Mouse (Mus musculus): ENCODE measurements at regions not wholly inside any gene's neighbourhood (a gene's known extent, or its start where the extent isn't known, plus 50 kb on each side); places are given as distances from the start of the nearest gene placed in this dataset.

DNA sequence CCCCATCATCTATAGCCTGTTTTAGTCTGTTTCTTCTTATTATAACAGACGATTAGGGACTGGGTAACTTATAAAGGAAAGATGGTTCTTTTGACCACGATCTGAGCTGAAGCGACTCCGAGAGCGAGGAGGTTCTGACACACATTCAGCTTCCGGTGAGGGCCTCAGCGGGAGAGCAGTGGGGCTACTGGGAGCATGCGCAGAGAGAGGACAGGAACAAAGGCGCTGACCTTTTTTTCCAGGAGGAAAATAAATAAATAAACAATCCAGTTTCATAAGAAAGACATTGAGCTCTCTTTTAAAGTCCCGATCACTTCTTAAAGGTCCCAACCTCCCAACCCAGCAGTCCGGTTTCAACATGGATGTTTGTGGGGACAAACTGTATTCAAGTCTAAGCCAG, 230.6 kb downstream of the Dact1 start:
- Histone ChIP-seq H3K27me3 (ENCODE audit: control insufficient read depth, insufficient read depth, low read length) (no peaks in the 10 kb centered on the region), H3K36me3 (ENCODE audit: control insufficient read depth, insufficient read depth, low read length) (no peaks in the 10 kb centered on the region), H3K9ac (ENCODE audit: low read depth, low read length) (no peak overlapping the region), H3K4me1 (ENCODE audit: control insufficient read depth, insufficient read depth, low read length) (no peaks in the 10 kb centered on the region; the same call in 1 of the 2 replicates), H3K79me2 (replicated peaks; ENCODE audit: control insufficient read depth, insufficient read depth, low read length) (no peaks in the 10 kb centered on the region), H3K4me3 (no peak overlapping the region), H3K27ac (no peak overlapping the region)
- WGBS, result 91% methylated on average over 11 of the region's 11 CpGs
- intact Hi-C loops (cut with DNase I), result loop anchor here (10.0 kb wide), 1 partner anchor 345 kb away; no protein-coding TSS in a partner anchor
- no peak for DNase-seq
- no peak for TF ChIP-seq CTCF (IDR thresholded peaks at IDR 0.05)
- TF ChIP-seq EP300 (IDR thresholded peaks at IDR 0.05; ENCODE audit: insufficient read depth, low read depth, low read length), result no peak
- TF ChIP-seq POLR2A (IDR thresholded peaks at IDR 0.05; ENCODE audit: insufficient read depth, low read depth, low read length), result no peak

DNA sequence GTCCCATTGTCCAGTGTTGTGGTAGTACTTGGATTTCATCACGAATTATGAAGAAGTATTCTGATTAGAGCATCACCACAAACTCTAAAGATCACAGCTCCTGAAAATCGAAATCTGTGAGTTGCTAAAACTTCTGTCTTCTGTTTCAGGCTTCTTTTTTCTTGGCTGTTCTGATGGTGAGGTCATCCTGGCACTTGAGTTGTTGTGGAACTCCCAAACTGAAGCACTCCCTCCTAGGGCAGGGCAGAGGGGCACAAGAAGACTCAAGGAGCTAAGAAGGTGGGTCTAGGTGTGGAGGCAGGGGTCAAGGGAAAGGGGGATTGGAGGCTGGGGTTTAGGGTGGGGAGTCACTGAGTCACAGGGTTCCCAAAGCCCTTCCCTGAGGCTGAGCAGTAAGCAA, 232.3 kb downstream of the Dact1 start:
- intact Hi-C loops (cut with DNase I), result loop anchor here (10.0 kb wide), 1 partner anchor 347 kb away; no protein-coding TSS in a partner anchor
- no peak overlapping the region for H3K4me3 ChIP-seq

DNA sequence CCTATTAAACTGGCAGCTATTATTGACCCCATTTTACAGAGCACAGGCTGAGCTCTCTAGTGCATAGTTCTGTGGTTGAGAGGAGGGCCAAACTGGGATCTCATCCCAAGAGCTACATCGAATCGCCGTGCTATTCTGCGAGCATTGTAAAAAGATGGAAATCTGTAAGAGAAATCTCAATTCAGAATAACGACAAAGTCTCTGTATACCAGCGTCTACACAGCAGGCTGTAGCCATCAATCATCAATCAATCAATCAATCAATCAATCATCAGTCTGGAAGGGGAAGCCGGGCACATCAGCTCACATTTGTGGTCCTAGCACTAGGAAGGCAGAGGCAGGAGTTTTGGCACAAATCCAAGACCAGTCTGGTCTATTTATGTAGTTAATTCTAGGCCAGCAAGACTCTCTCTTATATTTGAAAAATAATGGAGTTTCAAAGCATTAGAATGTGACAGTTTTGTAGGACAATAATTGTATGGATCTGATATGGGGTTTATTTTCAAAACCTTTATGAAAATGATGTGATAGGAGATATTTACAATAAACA, 234.0 kb downstream of the Dact1 start:
- H3K79me2 ChIP-seq (replicated peaks; ENCODE audit: control insufficient read depth, insufficient read depth, low read length), result no peaks in the 10 kb centered on the region
- intact Hi-C loops (cut with DNase I), result loop anchor here (10.0 kb wide), 1 partner anchor 349 kb away; no protein-coding TSS in a partner anchor
- WGBS, result 65% methylated on average over 7 of the region's 7 CpGs
- DNase-seq, result no peak
- H3K9ac ChIP-seq (ENCODE audit: low read depth, low read length), result no peak overlapping the region
- H3K4me1 ChIP-seq (ENCODE audit: control insufficient read depth, insufficient read depth, low read length), result no peaks in the 10 kb centered on the region; the same call in 1 of the 2 replicates
- TF ChIP-seq POLR2A (IDR thresholded peaks at IDR 0.05; ENCODE audit: insufficient read depth, low read depth, low read length), result no peak
- no peak for TF ChIP-seq EP300 (IDR thresholded peaks at IDR 0.05; ENCODE audit: insufficient read depth, low read depth, low read length)
- no peak for TF ChIP-seq CTCF (IDR thresholded peaks at IDR 0.05)
- H3K4me3 ChIP-seq, result no peak overlapping the region
- H3K27me3 ChIP-seq (ENCODE audit: control insufficient read depth, insufficient read depth, low read length), result no peaks in the 10 kb centered on the region
- no peaks in the 10 kb centered on the region for H3K36me3 ChIP-seq (ENCODE audit: control insufficient read depth, insufficient read depth, low read length)
- no peak overlapping the region for H3K27ac ChIP-seq

More for the DNA sequence above, 232.3 kb downstream of the Dact1 start:
- Histone ChIP-seq H3K27me3 (ENCODE audit: control insufficient read depth, insufficient read depth, low read length) (no peaks in the 10 kb centered on the region), H3K27ac (no peak overlapping the region; the same call in 1 of the 2 replicates), H3K4me1 (ENCODE audit: control insufficient read depth, insufficient read depth, low read length) (no peaks in the 10 kb centered on the region; the same call in 1 of the 2 replicates), H3K36me3 (ENCODE audit: control insufficient read depth, insufficient read depth, low read length) (no peaks in the 10 kb centered on the region), H3K9ac (ENCODE audit: low read depth, low read length) (no peak overlapping the region), H3K79me2 (replicated peaks; ENCODE audit: control insufficient read depth, insufficient read depth, low read length) (no peaks in the 10 kb centered on the region)
- 52% methylated on average over 2 of the region's 2 CpGs for WGBS
- peak; percentile 28 to 36 for DNase-seq
- no peak for TF ChIP-seq EP300 (IDR thresholded peaks at IDR 0.05; ENCODE audit: insufficient read depth, low read depth, low read length)
- no peak for TF ChIP-seq POLR2A (IDR thresholded peaks at IDR 0.05; ENCODE audit: insufficient read depth, low read depth, low read length)
- no peak for TF ChIP-seq CTCF (IDR thresholded peaks at IDR 0.05)

DNA sequence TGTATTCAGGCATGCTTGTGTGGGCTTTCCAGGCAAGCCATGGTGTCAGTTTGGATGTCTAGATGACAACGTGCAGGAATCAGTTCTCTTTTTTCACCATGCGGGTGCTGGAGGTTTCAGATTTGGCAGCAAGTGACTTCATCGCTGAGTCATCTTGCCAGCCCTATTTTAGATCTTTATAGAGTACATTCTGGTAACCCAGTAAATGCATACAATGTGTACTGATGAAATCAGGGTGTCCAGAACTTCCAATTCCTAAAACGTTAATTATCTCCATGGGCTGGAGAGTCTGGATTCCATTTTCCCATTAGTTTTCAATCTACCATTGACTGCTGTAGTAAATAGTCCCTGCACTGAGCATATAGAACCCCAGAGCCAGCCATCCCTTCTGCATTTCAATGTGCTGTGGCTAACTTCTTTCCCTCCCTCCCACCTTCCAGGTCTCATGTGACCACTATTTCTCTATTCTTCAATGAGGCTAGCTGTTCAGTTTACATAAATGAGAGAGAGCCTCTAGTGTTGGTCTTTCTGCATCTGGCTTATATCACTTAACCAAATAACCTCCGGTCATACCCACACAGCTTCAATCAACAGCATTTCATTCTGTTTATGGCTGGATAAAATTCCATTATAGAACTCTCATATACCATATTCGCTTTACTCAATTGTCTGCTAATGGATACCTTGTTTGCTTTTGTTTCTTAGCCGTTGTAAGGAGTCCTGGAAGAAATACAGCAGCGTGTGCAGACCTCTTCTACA, 234.9 kb downstream of the Dact1 start:
- Histone ChIP-seq H3K9ac (ENCODE audit: low read depth, low read length) (no peak overlapping the region), H3K27me3 (ENCODE audit: control insufficient read depth, insufficient read depth, low read length) (no peaks in the 10 kb centered on the region), H3K4me3 (no peak overlapping the region), H3K36me3 (ENCODE audit: control insufficient read depth, insufficient read depth, low read length) (no peaks in the 10 kb centered on the region), H3K4me1 (ENCODE audit: control insufficient read depth, insufficient read depth, low read length) (no peaks in the 10 kb centered on the region; the same call in 1 of the 2 replicates), H3K27ac (no peak overlapping the region), H3K79me2 (replicated peaks; ENCODE audit: control insufficient read depth, insufficient read depth, low read length) (no peaks in the 10 kb centered on the region)
- no peak for TF ChIP-seq CTCF (IDR thresholded peaks at IDR 0.05)
- no peak for TF ChIP-seq EP300 (IDR thresholded peaks at IDR 0.05; ENCODE audit: insufficient read depth, low read depth, low read length)
- TF ChIP-seq POLR2A (IDR thresholded peaks at IDR 0.05; ENCODE audit: insufficient read depth, low read depth, low read length), result no peak
- intact Hi-C loops (cut with DNase I), result loop anchor here (10.0 kb wide), 1 partner anchor 350 kb away; no protein-coding TSS in a partner anchor
- DNase-seq, result peak in 1 of 2 experiments; percentile 8
- 54% methylated on average over 8 of the region's 8 CpGs for WGBS

DNA sequence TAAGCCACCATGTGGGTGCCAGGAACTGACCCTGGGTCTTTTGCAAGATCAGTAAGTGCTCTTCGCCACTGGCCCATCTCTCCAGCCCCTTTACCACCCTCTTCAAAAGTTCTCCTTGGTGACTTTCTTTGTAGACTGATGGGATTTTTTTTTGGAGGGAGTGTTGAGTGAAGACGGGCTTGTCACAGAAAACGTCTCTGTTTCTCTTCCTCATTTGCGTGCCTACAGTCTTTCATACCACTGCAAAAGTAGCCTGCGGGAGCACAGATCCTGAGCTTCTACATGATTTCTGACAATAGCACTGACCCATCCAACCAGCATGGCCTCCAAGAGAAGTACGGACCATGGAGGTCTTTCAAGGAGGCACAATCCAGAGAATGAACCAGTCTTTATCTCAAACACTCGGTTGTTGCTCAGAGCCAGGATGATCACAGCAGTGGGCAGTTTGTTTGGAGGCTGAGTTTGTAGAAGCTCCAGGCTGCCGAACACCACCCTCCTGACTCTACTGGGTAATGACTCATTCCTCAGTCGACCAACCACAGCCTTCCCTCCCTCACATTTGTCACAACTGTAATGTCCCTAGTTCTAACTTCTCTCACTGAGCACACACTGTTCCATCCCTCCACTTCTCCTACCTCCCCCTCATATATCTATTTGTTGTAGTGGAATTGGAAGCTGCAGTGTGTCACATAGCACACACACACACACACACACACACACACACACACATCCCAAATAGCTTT, 237.0 kb downstream of the Dact1 start:
- intact Hi-C loops (cut with DNase I), result loop anchor here (10.0 kb wide), 1 partner anchor 352 kb away; no protein-coding TSS in a partner anchor
- TF ChIP-seq EP300 (IDR thresholded peaks at IDR 0.05; ENCODE audit: insufficient read depth, low read depth, low read length) (no peak), CTCF (IDR thresholded peaks at IDR 0.05) (no peak), POLR2A (IDR thresholded peaks at IDR 0.05; ENCODE audit: insufficient read depth, low read depth, low read length) (no peak)
- H3K79me2 ChIP-seq (replicated peaks; ENCODE audit: control insufficient read depth, insufficient read depth, low read length), result no peaks in the 10 kb centered on the region
- H3K36me3 ChIP-seq (ENCODE audit: control insufficient read depth, insufficient read depth, low read length), result no peaks in the 10 kb centered on the region
- no peaks in the 10 kb centered on the region; the same call in 1 of the 2 replicates for H3K4me1 ChIP-seq (ENCODE audit: control insufficient read depth, insufficient read depth, low read length)
- H3K9ac ChIP-seq (ENCODE audit: low read depth, low read length), result no peak overlapping the region
- H3K27me3 ChIP-seq (ENCODE audit: control insufficient read depth, insufficient read depth, low read length), result no peaks in the 10 kb centered on the region
- no peak for DNase-seq
- H3K27ac ChIP-seq, result no peak overlapping the region
- 80% methylated on average over 9 of the region's 9 CpGs for WGBS
- no peak overlapping the region for H3K4me3 ChIP-seq
